Mouse (Mus musculus) bone marrow macrophage, adult 2 months (primary cell): ENCODE measurements around the gene Unc13a. TPM values are rescaled to one million over a fixed set of nuclear protein-coding genes. Genes with fewer than 3 reads are reported as not detected.

Experiments used
- H3K27ac ChIP-seq: 2 replicates; pipeline ENCODE4 v1.5.1; 2012; ENCODE audit warnings: low read depth, low read length; ENCODE audit not compliant: insufficient read depth
- H3K4me1 ChIP-seq: 2 replicates; pipeline ENCODE4 v1.6.1; 2012; ENCODE audit warnings: low read length; ENCODE audit not compliant: control insufficient read depth, insufficient read depth
- H3K4me3 ChIP-seq: 2 replicates; pipeline ENCODE4 v1.5.1; 2012; ENCODE audit warnings: mild to moderate bottlenecking, low read length, moderate library complexity; ENCODE audit not compliant: insufficient read depth
- CTCF ChIP-seq: IDR thresholded peaks from 2 replicates; pipeline ENCODE4 v1.5.1; 2012; ENCODE audit warnings: low read depth, mild to moderate bottlenecking, low read length, moderate library complexity
- POLR2A ChIP-seq: IDR thresholded peaks from 2 replicates; pipeline ENCODE4 v1.6.1; 2012; ENCODE audit warnings: mild to moderate bottlenecking, low read depth, low read length, borderline replicate concordance
- polyA plus RNA-seq: library from polyadenylated mRNA; stranded (reverse); fragments of >200 nt; gene quantifications from 2 replicates; pipeline ENCODE4 v1.2.4, GENCODE M21; 2012; ENCODE audit not compliant: missing spikeins, insufficient read depth, insufficient read length

The Unc13a gene
- polyA plus RNA-seq, 1 experiment, result 1.0 TPM

DNA sequence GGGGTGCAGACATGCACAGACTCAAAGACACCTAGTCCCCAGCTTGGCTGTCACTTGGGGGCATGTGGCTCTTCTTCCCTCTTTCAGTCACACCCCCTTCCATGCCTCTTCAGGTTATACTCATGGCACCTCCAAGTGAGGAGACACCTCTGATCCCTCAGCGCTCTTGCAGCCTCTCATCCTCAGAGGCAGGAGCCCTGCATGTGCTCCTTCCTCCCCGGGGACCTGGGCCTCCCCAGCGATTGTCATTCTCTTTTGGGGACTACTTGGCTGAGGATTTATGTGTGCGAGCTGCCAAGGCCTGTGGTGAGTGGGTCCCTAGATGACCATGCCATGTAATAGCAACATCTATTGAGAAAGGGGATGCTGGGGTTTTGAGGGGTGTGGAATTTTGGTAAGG, 6.7 kb upstream of the Unc13a start:
- Histone ChIP-seq H3K27ac (no peak overlapping the region), H3K4me3 (no peak overlapping the region), H3K4me1 (peaks cover 15% of the 10 kb centered on the region)
- TF ChIP-seq CTCF (no peak), POLR2A (no peak)

DNA sequence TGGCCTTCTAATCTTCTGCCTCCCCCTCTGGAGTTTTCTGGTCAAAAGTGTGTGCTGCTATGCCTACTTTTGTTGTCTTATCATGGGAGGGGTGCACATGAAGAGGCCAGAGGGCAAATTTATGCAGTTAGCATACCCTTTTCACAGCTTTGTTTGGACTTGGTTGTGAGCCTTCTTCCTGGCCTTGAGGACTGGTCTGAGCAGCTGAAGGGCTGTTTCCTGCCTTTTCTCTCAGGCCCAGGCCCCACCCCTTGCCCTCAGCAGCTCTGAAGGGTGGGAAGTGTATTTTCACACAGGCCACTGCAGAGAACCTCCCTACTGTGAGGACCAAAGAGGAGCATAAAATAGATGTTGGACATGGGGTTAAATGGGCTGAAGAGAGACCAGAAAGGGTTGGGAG, 6.0 kb upstream of the Unc13a start:
- Histone ChIP-seq H3K4me3 (no peak overlapping the region), H3K4me1 (peaks cover 15% of the 10 kb centered on the region), H3K27ac (no peak overlapping the region)
- TF ChIP-seq CTCF (no peak), POLR2A (no peak)

DNA sequence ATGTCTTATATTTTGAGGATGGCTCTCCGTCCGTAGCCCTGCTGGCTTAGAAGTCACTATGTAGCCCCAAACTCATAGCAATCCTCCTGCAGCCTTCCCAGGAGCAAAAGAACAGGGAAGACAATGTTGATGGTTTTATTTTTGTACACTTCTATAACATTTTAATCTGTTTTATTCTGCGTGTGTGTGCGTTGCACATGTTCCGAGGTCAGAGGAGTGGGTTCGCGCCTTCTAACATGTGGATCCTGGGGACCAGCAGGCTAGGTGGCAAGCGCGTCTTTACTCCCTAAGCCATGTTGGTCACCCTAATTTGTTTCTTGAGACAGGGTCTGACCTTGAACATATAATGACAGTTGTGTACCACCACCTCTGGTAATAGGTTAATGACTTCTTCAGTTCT, 5.2 kb upstream of the Unc13a start:
- H3K4me1 ChIP-seq, result peaks cover 15% of the 10 kb centered on the region
- H3K27ac ChIP-seq, result peak overlapping the region; percentile 65
- H3K4me3 ChIP-seq, result peak overlapping the region; percentile 93
- TF ChIP-seq POLR2A (no peak), CTCF (no peak)

DNA sequence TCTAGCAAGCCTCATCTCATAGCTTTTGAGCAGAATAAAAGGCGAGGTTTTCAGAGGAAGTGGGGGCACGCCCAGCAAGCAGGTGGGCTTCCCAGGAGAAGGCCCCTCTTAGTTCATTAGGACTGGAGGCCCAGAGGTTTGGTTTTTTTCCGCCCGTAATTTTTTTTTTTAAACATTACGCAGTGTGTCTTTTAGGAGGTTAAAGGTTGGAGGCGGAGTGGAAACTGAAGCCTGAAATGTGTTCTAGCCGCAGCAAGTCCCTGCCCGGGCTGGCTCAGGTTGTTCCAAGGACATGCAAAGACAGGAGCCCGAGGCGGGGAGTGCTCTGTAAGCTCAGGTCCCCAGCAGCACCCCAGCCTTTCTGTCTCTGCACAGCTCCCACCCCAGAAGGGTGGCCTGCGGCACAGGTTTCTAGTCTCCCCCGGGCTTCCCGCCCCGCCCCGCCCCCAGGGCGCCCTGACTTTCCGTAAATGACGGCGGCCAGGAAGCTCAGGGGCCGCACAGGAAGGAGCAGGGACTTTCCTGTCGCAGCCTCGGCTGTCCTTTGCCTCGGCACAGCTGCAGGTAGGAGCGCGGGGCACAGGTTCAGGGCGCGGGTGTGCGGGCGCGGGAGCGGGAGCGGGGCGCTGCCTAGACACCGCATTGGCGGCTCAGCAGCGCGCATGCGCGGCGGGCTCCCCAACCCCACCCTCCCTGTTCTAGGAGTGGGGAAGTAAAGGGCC, 4.6 kb upstream of the Unc13a start, which contains the start of gene Jak3:
Gene Jak3, plus strand, starts transcription at position 277 of the 722 bp plus-strand sequence.
- Histone ChIP-seq H3K27ac (peak within 1 kb of the TSS; percentile 65), H3K4me1 (peaks cover 15% of the 10 kb centered on the region), H3K4me3 (peak within 1 kb of the TSS; percentile 93)
- TF ChIP-seq POLR2A, result no peak
- TF ChIP-seq CTCF, result no peak

DNA sequence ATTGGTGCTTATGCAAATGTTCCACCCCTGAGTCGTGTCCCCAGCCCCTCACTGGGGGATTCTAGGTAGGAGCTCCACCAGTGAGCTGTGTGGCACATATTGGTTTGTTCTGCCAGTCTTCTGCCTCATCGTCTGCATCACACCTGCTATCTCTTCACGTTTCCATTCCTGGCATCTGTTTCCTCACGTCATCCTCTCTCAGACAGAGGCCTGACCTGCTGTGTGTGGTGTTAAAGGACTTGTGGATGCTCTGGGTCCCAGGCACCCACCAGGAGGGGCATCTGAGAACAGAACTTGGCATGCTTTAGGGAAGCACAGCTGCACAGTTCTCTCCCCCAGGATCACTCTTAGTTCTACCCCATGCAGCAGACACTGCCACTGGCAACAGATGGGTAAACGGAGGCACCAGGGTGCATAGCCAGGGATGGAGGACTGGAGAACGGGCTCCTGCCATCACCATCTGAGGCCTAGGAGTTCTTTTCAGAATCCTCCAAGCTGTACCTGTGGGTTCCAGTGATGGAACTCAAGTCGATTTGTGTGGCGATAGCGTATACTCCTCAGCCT, 4.0 kb upstream of the Unc13a start:
- H3K27ac ChIP-seq, result no peak overlapping the region
- peak overlapping the region; percentile 93 for H3K4me3 ChIP-seq
- TF ChIP-seq CTCF, result no peak
- peaks cover 15% of the 10 kb centered on the region for H3K4me1 ChIP-seq

DNA sequence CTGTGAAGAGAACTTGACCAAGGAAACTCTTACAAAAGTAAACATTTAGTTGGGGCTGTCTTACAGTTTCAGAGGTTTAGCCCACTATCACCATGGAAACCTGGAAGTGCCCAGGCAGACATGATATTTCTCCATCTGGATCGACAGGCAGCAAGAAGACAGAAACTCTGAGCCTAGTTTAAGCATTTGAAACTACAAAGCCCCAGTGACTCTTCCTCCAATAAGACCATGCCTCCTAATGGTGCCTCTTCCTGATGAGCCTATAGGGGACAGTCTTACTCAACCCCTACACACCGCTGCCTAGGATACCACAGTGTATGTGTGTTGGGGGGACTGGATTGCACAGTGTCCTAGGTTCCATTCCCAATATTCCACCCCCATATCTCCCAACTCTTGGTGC, 2.5 kb upstream of the Unc13a start:
- TF ChIP-seq CTCF, result no peak
- TF ChIP-seq POLR2A, result no peak
- no peak overlapping the region for H3K4me3 ChIP-seq
- H3K4me1 ChIP-seq, result peaks cover 18% of the 10 kb centered on the region
- H3K27ac ChIP-seq, result no peak overlapping the region

DNA sequence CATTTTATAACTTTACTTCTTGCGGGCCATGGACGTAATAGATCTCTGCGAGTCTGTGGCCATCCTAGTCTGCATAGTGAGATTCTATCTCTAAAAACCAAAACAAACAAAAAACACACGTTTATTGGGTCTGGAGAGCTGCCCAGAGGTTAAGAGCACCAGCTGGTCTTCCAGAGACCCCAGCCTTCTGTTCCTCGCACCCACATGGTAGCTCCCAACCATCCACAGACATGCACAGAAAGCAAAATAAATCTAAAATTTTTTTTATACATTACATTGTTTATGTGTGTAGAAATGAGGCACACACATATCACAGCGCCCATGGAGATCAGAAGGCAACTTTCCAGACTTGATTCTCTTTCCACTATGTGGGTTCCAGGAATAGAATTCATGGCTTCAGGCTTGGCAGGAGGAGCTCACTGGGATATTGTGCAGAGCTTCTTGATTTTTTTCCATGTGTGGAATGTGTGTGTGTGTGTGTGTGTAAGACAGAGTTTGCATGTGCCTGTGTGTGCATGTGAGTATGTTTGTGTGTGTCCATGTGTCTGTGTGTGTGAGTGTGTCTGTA, 695 bp upstream of the Unc13a start:
- Histone ChIP-seq H3K27ac (no peak overlapping the region), H3K4me1 (peaks cover 23% of the 10 kb centered on the region), H3K4me3 (peak overlapping the region; percentile 75)
- no peak for TF ChIP-seq CTCF
- TF ChIP-seq POLR2A, result no peak

DNA sequence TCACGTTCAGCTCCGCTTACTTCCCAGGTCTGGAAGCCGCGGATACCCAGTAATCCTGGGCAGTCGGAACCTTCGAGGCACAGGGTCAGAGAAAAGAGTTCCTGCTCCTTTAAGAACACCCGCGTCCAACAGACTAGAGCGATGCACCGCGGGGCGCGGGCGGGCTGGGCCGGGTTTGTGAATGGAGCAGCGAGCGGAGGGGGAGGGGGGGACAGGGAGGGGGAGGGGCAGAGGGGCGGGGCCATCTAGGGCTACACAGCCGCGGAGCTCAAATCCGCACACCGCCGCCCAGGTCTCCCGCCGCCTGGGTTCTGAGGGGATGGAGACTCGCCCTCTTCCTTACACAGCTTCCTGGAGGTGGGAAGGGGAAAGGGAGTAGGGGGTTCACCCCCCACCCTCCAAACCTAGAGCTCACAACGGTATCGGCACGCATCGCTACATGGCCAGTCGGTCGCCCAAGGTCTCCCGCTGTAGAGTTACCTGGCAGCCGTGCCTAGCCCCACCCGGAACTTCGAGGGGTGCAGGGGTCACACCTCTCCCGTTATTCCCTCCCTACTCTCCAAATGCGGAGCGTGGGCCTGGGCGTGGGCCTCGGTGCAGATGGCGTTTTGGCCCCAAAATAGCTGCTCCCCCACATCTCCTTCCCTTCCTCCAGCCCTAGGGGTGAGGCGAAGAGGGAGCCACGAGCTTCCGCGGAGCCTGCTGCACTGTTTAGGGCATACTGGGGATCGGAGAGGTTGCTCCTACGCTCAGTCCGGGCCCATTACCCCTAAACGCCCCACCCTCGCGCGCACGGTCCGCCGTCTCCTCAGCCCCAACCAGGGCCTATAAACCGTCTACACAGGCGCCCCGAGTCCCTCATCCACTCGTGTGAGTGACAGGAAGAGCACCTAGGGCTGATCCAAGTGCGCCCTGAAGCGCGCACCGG, 672 bp downstream of the Unc13a start:
- no peak for TF ChIP-seq POLR2A
- TF ChIP-seq CTCF, result no peak
- peaks cover 25% of the 10 kb centered on the region for H3K4me1 ChIP-seq
- H3K27ac ChIP-seq, result no peak overlapping the region

DNA sequence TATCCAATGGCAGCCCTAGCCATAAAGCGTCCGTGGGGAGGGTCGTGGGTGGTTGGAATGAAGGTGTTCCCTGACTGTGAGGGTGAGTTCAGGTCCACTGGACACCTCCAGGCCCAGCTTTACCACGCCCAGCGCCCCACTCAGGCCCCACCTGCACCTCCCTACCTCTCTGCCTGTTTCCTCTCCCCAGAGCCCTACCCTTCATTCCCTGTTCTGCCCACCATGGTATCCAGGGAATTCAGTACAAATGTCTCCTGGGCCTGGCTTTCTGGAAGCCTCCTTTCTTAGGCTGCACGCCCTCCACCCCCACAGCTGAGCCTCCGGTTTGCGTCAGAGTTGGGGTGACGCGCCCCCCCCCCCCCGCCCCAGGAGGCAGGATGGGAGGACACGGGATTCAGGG, 1.4 kb downstream of the Unc13a start:
- Histone ChIP-seq H3K4me1 (peaks cover 23% of the 10 kb centered on the region), H3K4me3 (peak overlapping the region; percentile 41), H3K27ac (no peak overlapping the region)
- TF ChIP-seq POLR2A (no peak), CTCF (no peak)

More for the DNA sequence above, 672 bp downstream of the Unc13a start:
- H3K4me3 ChIP-seq, result peak overlapping the region; percentile 75
